Mouse (Mus musculus) lung, adult 2 months (tissue): ENCODE measurements around the gene Cyp2c55.

ENCODE experiments used
- CTCF ChIP-seq: fragments of 200-500 bp; IDR thresholded peaks from 2 replicates; pipeline ENCODE4 v1.5.1; 2011; ENCODE audit warnings: mild to moderate bottlenecking, low read length, control low read depth; ENCODE audit not compliant: insufficient read depth
- POLR2A ChIP-seq: fragments of 200-500 bp; IDR thresholded peaks from 2 replicates; pipeline ENCODE4 v1.6.1; 2011; ENCODE audit warnings: low read depth, mild to moderate bottlenecking, control low read depth, low read length, borderline replicate concordance; ENCODE audit errors: extremely low read depth

GRCm38 (mm10) chr19:39005132-39005531 lies 1.7 kb upstream of the Cyp2c55 start:
- no peak for TF ChIP-seq CTCF
- TF ChIP-seq POLR2A, result no peak
